Mouse (Mus musculus) urinary bladder, postnatal 10 days (tissue): Measurements from ENCODE around the gene Creb1.
"Not testable (repeated sequence)": the region's sequence is repeated elsewhere in the genome, so short reads cannot be mapped to it uniquely, and the experiment has no call there.

Experiments used
- DNase-seq: peaks from one replicate; pipeline ENCODE4 v3.0.0; 2022; ENCODE audit warnings: low spot score

The Creb1 gene

DNA sequence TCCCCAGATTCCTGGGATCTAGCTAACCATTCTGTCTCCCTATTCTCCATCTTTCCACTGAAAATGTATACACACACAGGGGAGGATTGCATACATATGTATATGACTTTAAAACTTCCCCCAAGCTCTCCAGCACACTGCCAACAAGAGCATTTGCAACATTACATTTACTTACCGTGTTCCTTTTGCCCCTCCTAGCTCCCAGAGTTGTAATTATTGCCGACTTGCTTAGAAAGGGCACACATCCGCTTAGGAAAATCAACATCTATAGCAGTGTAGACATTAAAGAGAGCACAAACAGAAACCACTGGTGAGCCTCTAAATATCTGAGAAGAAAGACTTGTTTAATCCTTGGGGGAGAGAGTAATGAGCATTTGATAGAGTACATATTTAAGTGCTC is 85.8 kb downstream of the Creb1 start:
- DNase-seq = no peak

GRCm38 (mm10) chr1:64621116-64621515 is 88.7 kb downstream of the Creb1 start:
- DNase-seq = no peak

DNA sequence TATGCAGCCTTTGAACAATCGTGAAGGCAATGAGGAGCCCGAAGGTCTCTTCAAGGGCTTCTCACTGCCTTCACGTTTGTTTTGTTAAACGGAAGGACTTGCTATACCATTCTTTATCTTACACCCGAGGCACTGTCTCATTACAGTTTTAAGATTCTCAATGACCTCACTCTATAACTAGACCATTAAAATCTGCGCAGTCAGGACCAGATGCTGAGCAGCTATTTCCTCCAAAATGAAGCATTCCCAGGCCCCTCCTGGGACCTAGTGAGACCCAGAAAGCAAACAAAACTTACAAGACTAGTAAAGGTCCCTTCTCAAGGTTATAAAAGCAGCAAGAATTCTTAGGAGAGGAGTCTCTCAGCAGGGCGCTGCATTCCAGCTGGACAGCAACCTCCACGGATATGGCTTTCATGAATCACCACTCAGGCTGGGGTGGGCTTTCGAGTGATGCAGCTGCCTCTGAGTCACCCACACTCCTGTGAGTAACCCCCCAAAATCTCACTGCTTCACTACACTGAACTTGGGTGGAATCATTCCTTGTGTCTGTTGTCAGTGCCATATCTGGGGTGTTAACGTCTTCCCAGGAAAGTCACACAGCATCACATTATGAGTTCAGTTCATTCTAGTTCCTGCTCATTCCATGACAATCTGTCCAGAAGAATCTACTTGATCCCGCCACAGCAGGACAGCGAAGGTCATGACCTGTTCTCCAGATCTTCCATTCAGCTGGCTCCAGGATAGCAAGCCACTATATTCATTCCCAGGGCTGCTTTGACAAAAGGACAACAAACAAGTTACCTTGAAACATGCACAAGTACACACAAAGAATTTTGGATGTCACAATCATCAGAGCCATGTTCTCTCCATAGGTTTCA is 91.4 kb downstream of the Creb1 start:
- DNase-seq = no peak

- no peak for DNase-seq
Observed at GRCm38 (mm10) chr1:64625214-64625613, 92.8 kb downstream of the Creb1 start.

GRCm38 (mm10) chr1:64631526-64631925 is 99.1 kb downstream of the Creb1 start:
- no peak for DNase-seq

GRCm38 (mm10) chr1:64633237-64633636 is 100.8 kb downstream of the Creb1 start:
- DNase-seq = no peak

- no peak for DNase-seq
Observed at GRCm38 (mm10) chr1:64635624-64636023, 103.2 kb downstream of the Creb1 start.

GRCm38 (mm10) chr1:64639279-64639678 is 106.8 kb downstream of the Creb1 start:
- DNase-seq = no peak

GRCm38 (mm10) chr1:64641069-64641468 is 108.6 kb downstream of the Creb1 start:
- DNase-seq = no peak

GRCm38 (mm10) chr1:64642541-64642940 is 110.1 kb downstream of the Creb1 start:
- not testable (repeated sequence) for DNase-seq

DNA sequence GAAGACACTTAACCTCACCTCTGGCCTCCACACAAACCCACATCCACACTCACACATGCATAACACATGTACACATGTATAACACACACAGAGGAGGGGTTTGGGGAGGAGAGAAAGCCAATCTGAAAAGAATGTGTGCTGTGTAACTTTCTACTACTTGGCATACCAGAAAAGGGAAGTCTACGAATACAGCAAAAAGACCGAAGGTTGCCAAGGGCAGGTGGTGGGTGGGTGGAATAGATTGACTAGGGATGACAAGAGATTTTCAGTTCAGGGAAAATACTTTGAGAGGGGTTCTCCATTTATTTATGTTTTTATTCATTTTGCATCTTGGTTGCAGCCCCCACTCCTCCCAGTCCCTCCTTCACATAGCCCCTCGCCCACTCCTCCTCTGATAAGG is 112.1 kb downstream of the Creb1 start:
- DNase-seq = no peak

DNA sequence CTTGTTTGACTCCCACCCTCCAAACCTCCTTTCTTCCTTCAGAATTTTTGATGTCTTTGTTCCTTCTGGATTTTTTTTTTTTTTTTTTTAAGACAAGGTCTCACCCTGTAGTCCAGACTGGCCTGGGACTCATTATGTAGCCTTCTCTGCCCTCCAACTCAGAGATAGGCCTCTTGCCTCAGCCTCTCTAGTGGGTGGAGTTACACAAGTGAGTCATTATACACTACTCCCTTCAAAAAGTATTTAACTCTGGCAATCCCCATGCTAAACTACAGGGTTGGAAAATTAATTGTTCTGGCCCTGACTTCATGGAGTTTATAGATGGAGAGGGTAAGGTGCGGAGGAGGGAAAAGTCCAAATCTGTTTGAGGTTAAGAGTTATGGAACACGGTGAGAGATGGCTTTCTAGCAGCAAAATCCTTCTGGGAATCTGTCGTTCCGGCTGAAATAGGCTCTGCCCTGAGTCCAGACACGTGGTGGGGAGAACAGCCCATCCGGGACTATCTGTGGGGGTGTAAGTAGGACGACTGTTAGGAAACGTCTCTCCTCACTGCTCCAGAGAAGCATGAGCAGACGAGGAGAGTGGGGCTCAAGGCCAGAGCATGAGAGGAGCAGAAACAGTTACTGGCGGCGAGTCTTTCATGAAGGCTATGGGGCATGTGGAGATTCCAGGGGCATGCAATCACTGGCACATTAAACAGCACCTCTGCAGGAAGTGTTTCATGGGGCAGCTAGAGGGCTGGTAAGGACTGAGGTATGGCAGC is 117.1 kb downstream of the Creb1 start:
- DNase-seq = no peak

DNA sequence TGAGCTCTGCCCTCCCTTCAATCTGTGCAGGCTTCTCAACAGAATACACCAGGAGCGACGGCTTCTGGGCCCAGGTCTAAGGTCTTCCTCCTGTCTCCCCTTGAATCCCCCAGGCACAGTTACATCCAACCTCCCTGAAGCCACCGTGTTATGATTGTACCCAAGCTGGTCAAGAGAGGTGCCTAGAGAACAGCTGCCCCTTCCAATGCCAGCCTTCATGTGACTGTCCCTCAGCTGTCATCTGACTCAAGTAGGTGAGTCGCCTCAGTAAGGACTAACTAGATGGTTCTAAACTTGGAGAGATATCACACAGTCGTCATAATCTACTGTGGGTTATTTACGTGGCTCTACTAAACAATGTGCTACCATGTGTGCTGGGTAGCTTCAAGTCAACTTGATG is 121.3 kb downstream of the Creb1 start:
- no peak for DNase-seq
